Comparison of ENCODE assay signal across 9 mouse cellular contexts in the genomic region with DNA sequence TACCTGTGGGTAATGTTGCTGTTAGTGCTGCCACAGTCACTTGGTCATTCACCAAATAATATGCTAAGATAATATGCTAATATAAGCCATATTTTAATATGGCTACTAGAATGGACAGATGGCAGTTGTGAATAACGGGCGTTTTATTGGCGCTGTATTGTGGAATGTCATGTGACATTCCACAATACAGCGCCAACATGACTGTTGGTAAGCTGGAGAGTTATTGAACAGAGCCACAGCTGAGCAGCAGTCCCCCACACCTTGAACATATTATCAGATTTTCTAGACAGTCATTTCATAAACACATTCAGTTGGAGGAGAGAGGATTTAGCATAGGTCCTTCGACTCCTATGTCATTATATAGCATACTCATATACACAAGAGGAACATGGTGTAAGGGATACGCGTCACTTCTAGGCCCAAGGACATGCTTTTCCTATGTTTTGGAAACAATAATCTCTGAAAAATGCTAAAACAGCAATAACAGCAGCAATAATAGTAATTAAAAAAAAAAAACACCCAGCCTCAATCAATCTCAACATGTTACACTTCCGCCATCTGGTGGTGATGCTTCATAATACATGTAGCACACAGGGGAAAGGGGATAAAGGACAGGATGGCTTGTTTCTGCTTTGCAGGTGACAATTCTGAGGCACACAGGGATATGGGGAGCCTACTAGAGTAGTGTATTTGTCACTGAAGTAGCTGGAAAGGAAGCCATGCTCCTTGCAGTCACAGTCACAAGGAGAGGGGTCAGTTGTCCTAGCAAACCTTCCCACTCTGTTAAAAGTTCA.
DNase-seq lines count a peak whose midpoint lies in the region; ATAC-seq and TF ChIP-seq lines count a peak whose summit lies in the region.
"Had no signal": no experiment of that assay in that cellular context is flagged by ENCODE, and none has a peak within 500 bp of the region (broad histone marks: within the 10 kb centered on the region; RNA-seq: fewer than 3 reads in every experiment).

No protein-coding gene starts in this region.

- WGBS in thymus, adult 2 months: 77% methylated on average over 8 of the region's 8 CpGs
- 73% methylated on average over 8 of the region's 8 CpGs for WGBS in forebrain, embryonic 14.5 days
- WGBS in hindbrain, postnatal 0 days: 74% methylated on average over 8 of the region's 8 CpGs

- TF ChIP-seq CTCF in thymus, adult 2 months (IDR thresholded peaks at IDR 0.05; ENCODE audit: borderline replicate concordance, control insufficient read depth, extremely low read depth, insufficient read depth, low read length, poor library complexity): no peak
- TF ChIP-seq CTCF in hindbrain, postnatal 0 days (IDR thresholded peaks at IDR 0.05; ENCODE audit: low read depth): peak; percentile 85

- DNase-seq in thymus, adult 2 months: peak; percentile 20
- DNase-seq in thymus, adult 18-20 months: no peak
- DNase-seq in forebrain, embryonic 14.5 days (ENCODE audit: low spot score): peak; percentile 78
- peak; percentile 79 for DNase-seq in hindbrain, postnatal 0 days (ENCODE audit: low spot score)
- DNase-seq in left cerebral cortex, adult 11 months (ENCODE audit: low spot score): peak; percentile 24
- peak; percentile 58 for DNase-seq in mesoderm, embryonic 11.5 days (ENCODE audit: low read depth, low spot score)
- peak; percentile 76 for DNase-seq in right cerebral cortex, postnatal 4 days

- no peaks in the 10 kb centered on the region for H3K36me3 ChIP-seq in thymus, adult 2 months (ENCODE audit: control insufficient read depth, insufficient read depth, low read length)
- no peaks in the 10 kb centered on the region for H3K36me3 ChIP-seq in forebrain, embryonic 14.5 days (ENCODE audit: control insufficient read depth, insufficient read depth, low read length)
- no peaks in the 10 kb centered on the region for H3K36me3 ChIP-seq in hindbrain, postnatal 0 days (ENCODE audit: insufficient read depth, low read length)
- H3K36me3 ChIP-seq: lung, embryonic 15.5 days had no signal

- no peak overlapping the region for H3K4me2 ChIP-seq in forebrain, embryonic 14.5 days (ENCODE audit: low read length)
- no peak overlapping the region for H3K4me2 ChIP-seq in hindbrain, postnatal 0 days (ENCODE audit: low read depth, low read length)
- H3K4me2 ChIP-seq: lung, embryonic 15.5 days had no signal

- H3K4me3 ChIP-seq in thymus, adult 2 months (ENCODE audit: control insufficient read depth, insufficient read depth, low read length): no peak overlapping the region
- no peak overlapping the region for H3K4me3 ChIP-seq in forebrain, embryonic 14.5 days (ENCODE audit: low read depth, low read length)
- no peak overlapping the region for H3K4me3 ChIP-seq in hindbrain, postnatal 0 days (ENCODE audit: low read length)
- H3K4me3 ChIP-seq: lung, embryonic 15.5 days had no signal

- H3K27ac ChIP-seq in thymus, adult 2 months (ENCODE audit: control insufficient read depth, insufficient read depth, low read length): no peak overlapping the region
- no peak overlapping the region for H3K27ac ChIP-seq in forebrain, embryonic 14.5 days (ENCODE audit: low read depth, low read length)
- no peak overlapping the region for H3K27ac ChIP-seq in hindbrain, postnatal 0 days
- H3K27ac ChIP-seq: lung, embryonic 15.5 days had no signal

- TF ChIP-seq POLR2A in thymus, adult 2 months (IDR thresholded peaks at IDR 0.05; ENCODE audit: control insufficient read depth, extremely low read depth, insufficient read depth, low read length, poor library complexity): no peak

- no peaks in the 10 kb centered on the region for H3K4me1 ChIP-seq in thymus, adult 2 months (replicated peaks; ENCODE audit: control insufficient read depth, insufficient read depth, low read length)
- no peaks in the 10 kb centered on the region for H3K4me1 ChIP-seq in forebrain, embryonic 14.5 days (ENCODE audit: control insufficient read depth, insufficient read depth, low read length)
- no peaks in the 10 kb centered on the region for H3K4me1 ChIP-seq in hindbrain, postnatal 0 days (ENCODE audit: insufficient read depth, low read length)
- H3K4me1 ChIP-seq: lung, embryonic 15.5 days had no signal

- H3K27me3 ChIP-seq in thymus, adult 2 months (ENCODE audit: control insufficient read depth, insufficient read depth, low read length): no peaks in the 10 kb centered on the region
- no peaks in the 10 kb centered on the region for H3K27me3 ChIP-seq in forebrain, embryonic 14.5 days (replicated peaks; ENCODE audit: control insufficient read depth, insufficient read depth, low read length)
- no peaks in the 10 kb centered on the region for H3K27me3 ChIP-seq in hindbrain, postnatal 0 days (ENCODE audit: insufficient read depth, low read length)
- H3K27me3 ChIP-seq: lung, embryonic 15.5 days had no signal

- peak; percentile 51 for ATAC-seq in cerebellum, adult (ENCODE audit: insufficient number of reproducible peaks, low FRiP score, low TSS enrichment)
- ATAC-seq in forebrain, embryonic 14.5 days: peak; percentile 44
- peak; percentile 39 for ATAC-seq in hindbrain, postnatal 0 days

- H3K9me3 ChIP-seq in forebrain, embryonic 14.5 days (replicated peaks; ENCODE audit: control insufficient read depth, low read length): no peaks in the 10 kb centered on the region
- no peaks in the 10 kb centered on the region for H3K9me3 ChIP-seq in hindbrain, postnatal 0 days (ENCODE audit: low read length)
- H3K9me3 ChIP-seq: lung, embryonic 15.5 days had no signal

- H3K9ac ChIP-seq in forebrain, embryonic 14.5 days (ENCODE audit: low read length): no peak overlapping the region
- H3K9ac ChIP-seq in hindbrain, postnatal 0 days (replicated peaks; ENCODE audit: low read length): no peak overlapping the region
- H3K9ac ChIP-seq: lung, embryonic 15.5 days had no signal

Comparison
In these comparisons a context has a peak if more than half of its experiments do, and no peak if none do; other contexts are left out.
1. DNase-seq: peak in thymus, adult 2 months (single experiment), forebrain, embryonic 14.5 days (single experiment), hindbrain, postnatal 0 days (single experiment), left cerebral cortex, adult 11 months (single experiment), mesoderm, embryonic 11.5 days (single experiment) and right cerebral cortex, postnatal 4 days (single experiment); none in thymus, adult 18-20 months (0 of 2).
2. Peak in every context shown above with its lines, with median percentiles within 50 percentile points of each other: ATAC-seq.